Mouse (Mus musculus) left cerebral cortex, postnatal 4 days (tissue): Measurements from ENCODE around the gene Nbdy. TPM values are rescaled to one million over a fixed set of nuclear protein-coding genes. Genes with fewer than 3 reads are reported as not detected.
A peak's percentile ranks its signal among the peaks of the same experiment; 100 is the strongest.

ENCODE experiments used
- DNase-seq: peaks from one replicate; pipeline ENCODE4 v3.0.0-alpha.2; 2022
- intact Hi-C: fragments of 180-260 bp; cut with DNase I; formaldehyde crosslinking; loops from one replicate; pipeline ENCODE4 v1.15.1; 2025
- total RNA-seq, 2 experiments: library from RNA; stranded (reverse); gene quantifications; 2 replicates each; pipeline ENCODE4 v1.2.3; 2021

Gene Nbdy
- total RNA-seq, result 10 to 100 TPM; 61.5 to 66.9 TPM

- intact Hi-C loops, result no loop called here
Measured at GRCm38 (mm10) chrX:153723110-153723916, at the start of gene Nbdy. Gene Nbdy (plus strand): TSS chrX:153723590.

GRCm38 (mm10) chrX:153695782-153696395, 27.5 kb upstream of the Nbdy start, which contains the start of gene Kctd12b:
Gene Kctd12b (minus strand): TSS chrX:153696391.
- peak; percentile 4 for DNase-seq
- intact Hi-C loops, result no loop called here

More at GRCm38 (mm10) chrX:153723110-153723916, at the start of gene Nbdy:
- DNase-seq, result peak; percentile 52

- no peak for DNase-seq
- intact Hi-C loops, result loop anchor here (10.0 kb wide), 1 partner anchor 546 kb away; no protein-coding TSS in a partner anchor
Measured at GRCm38 (mm10) chrX:153700463-153700862, 22.9 kb upstream of the Nbdy start.

GRCm38 (mm10) chrX:153707735-153708134, 15.7 kb upstream of the Nbdy start:
- DNase-seq, result peak; percentile 10
- intact Hi-C loops, result loop anchor here (5.0 to 10.0 kb wide), 2 partner anchors 320 to 553 kb away; no protein-coding TSS in a partner anchor

GRCm38 (mm10) chrX:153716716-153717115, 6.7 kb upstream of the Nbdy start:
- intact Hi-C loops, result no loop called here
- no peak for DNase-seq

- peak; percentile 4 for DNase-seq
- intact Hi-C loops, result no loop called here
Measured at GRCm38 (mm10) chrX:153719602-153720001, 3.8 kb upstream of the Nbdy start.

GRCm38 (mm10) chrX:153724400-153724799, 1.0 kb downstream of the Nbdy start:
- DNase-seq, result no peak
- intact Hi-C loops, result no loop called here

- intact Hi-C loops, result no loop called here
- no peak for DNase-seq
Measured at GRCm38 (mm10) chrX:153735697-153736096, 12.3 kb downstream of the Nbdy start.

- no peak for DNase-seq
- intact Hi-C loops, result no loop called here
Measured at GRCm38 (mm10) chrX:153742493-153742892, 19.1 kb downstream of the Nbdy start.

GRCm38 (mm10) chrX:153749230-153749629, 25.8 kb downstream of the Nbdy start:
- intact Hi-C loops, result no loop called here
- DNase-seq, result no peak

Other genes with a start within 250 kb of the Nbdy start
- gene Ubqln2, start 225.4 kb upstream of the Nbdy start, total RNA-seq, result 100 to 1,000 TPM; 223 to 236 TPM
- not detected for gene Cypt3, start 165.0 kb upstream of the Nbdy start, total RNA-seq
- gene Kctd12b, start 27.2 kb upstream of the Nbdy start, total RNA-seq, result 1 to 10 TPM; 4.3 to 5.2 TPM
- gene Spin2c, start 108.6 kb downstream of the Nbdy start, total RNA-seq, result 10 to 100 TPM; 10.3 to 11.4 TPM